Mouse (Mus musculus) Patski (cell line): ENCODE measurements at regions not wholly inside any gene's neighbourhood (a gene's known extent, or its start where the extent isn't known, plus 50 kb on each side); places are given as distances from the start of the nearest gene placed in this dataset.
A peak's percentile ranks its signal among the peaks of the same experiment; 100 is the strongest.

Source experiments
- ATAC-seq: fragments of 100-300 bp; one replicate; pipeline ENCODE4 v1.8.0; 2021
- CTCF ChIA-PET: fragments of 350-600 bp; sonication (Branson Sonifier 250); formaldehyde crosslinking; loops from one replicate; lab custom pipeline; 2022; ENCODE audit warnings: inconsistent platforms; lab: Charles Lee
- POLR2A ChIA-PET: fragments of 350-600 bp; sonication (Branson Sonifier 250); formaldehyde crosslinking; loops from one replicate; lab custom pipeline; 2022; ENCODE audit warnings: antibody characterized with exemption, inconsistent platforms; lab: Charles Lee
- DNase-seq: peaks from one replicate; pipeline ENCODE4 v3.0.0-alpha.2; 2011; ENCODE audit warnings: low read depth, low spot score
- H3K27me3 ChIP-seq: fragments of 371-371 bp; one replicate; pipeline ENCODE4 v1.5.1; 2021
- CTCF ChIP-seq: fragments of 100-300 bp; IDR thresholded peaks from one replicate; pipeline ENCODE4 v1.5.1; 2021
- in situ Hi-C: fragments of 300-500 bp; cut with MboI; formaldehyde crosslinking; loops from 3 replicates; pipeline ENCODE4 v1.11.1; 2018; ENCODE audit warnings: low pct_unique_long_range_greater_than_20kb, mixed read lengths

GRCm38 (mm10) chr1:81637357-81637756 lies 560.6 kb downstream of the Nyap2 start:
- DNase-seq (peak; percentile 30), ATAC-seq (peak; percentile 60)
- TF ChIP-seq CTCF: no peak
- ChIA-PET POLR2A (no interaction called here), CTCF (interaction anchor here (1.6 kb wide), 1 partner anchor 104 kb away, joined by 3 read pairs; no protein-coding TSS in a partner anchor)
- no peaks in the 10 kb centered on the region for H3K27me3 ChIP-seq
- in situ Hi-C loops: no loop called here

GRCm38 (mm10) chr1:81652990-81653717 lies 576.4 kb downstream of the Nyap2 start:
- ChIA-PET POLR2A (no interaction called here), CTCF (interaction anchor here (1.1 kb wide), 1 partner anchor 10 kb away, joined by 4 read pairs; no protein-coding TSS in a partner anchor)
- TF ChIP-seq CTCF: no peak
- DNase-seq (no peak), ATAC-seq (no peak)
- H3K27me3 ChIP-seq: no peaks in the 10 kb centered on the region
- in situ Hi-C loops: no loop called here

GRCm38 (mm10) chr1:81661245-81661644 lies 571.7 kb upstream of the Gm9747 start:
- no peaks in the 10 kb centered on the region for H3K27me3 ChIP-seq
- POLR2A ChIA-PET: interaction anchor here (0.6 kb wide), 1 partner anchor 123 kb away, joined by 6 read pairs; no protein-coding TSS in a partner anchor
- no peak for ATAC-seq
- DNase-seq: no peak
- no peak for TF ChIP-seq CTCF
- in situ Hi-C loops: no loop called here
- CTCF ChIA-PET: interaction anchor here (1.0 kb wide), 1 partner anchor 10 kb away, joined by 3 read pairs; no protein-coding TSS in a partner anchor

GRCm38 (mm10) chr1:81671142-81671541 lies 561.8 kb upstream of the Gm9747 start:
- DNase-seq: peak; percentile 43
- TF ChIP-seq CTCF: no peak
- no peak for ATAC-seq
- ChIA-PET CTCF (no interaction called here), POLR2A (interaction anchor here (1.1 kb wide), 1 partner anchor 38 kb away, joined by 3 read pairs; no protein-coding TSS in a partner anchor)
- no peaks in the 10 kb centered on the region for H3K27me3 ChIP-seq
- in situ Hi-C loops: no loop called here

- DNase-seq: no peak
- ChIA-PET POLR2A (interaction anchor here (1.1 kb wide), 1 partner anchor 39 kb away, joined by 3 read pairs; no protein-coding TSS in a partner anchor), CTCF (no interaction called here)
- in situ Hi-C loops: no loop called here
- no peak for TF ChIP-seq CTCF
- no peaks in the 10 kb centered on the region for H3K27me3 ChIP-seq
- ATAC-seq: no peak
Observed at GRCm38 (mm10) chr1:81671725-81672124, 561.2 kb upstream of the Gm9747 start.

GRCm38 (mm10) chr1:81675576-81676342 lies 557.2 kb upstream of the Gm9747 start:
- no peak for ATAC-seq
- DNase-seq: no peak
- ChIA-PET POLR2A (interaction anchor here (0.6 kb wide), 1 partner anchor 713 kb away, joined by 3 read pairs; no protein-coding TSS in a partner anchor), CTCF (no interaction called here)
- in situ Hi-C loops: no loop called here
- no peaks in the 10 kb centered on the region for H3K27me3 ChIP-seq
- no peak for TF ChIP-seq CTCF

- DNase-seq (no peak), ATAC-seq (no peak)
- ChIA-PET CTCF (no interaction called here), POLR2A (interaction anchor here (0.6 kb wide), 1 partner anchor 13 kb away, joined by 3 read pairs; no protein-coding TSS in a partner anchor)
- in situ Hi-C loops: no loop called here
- H3K27me3 ChIP-seq: no peaks in the 10 kb centered on the region
- TF ChIP-seq CTCF: no peak
Observed at GRCm38 (mm10) chr1:81677768-81678400, 555.0 kb upstream of the Gm9747 start.

- H3K27me3 ChIP-seq: no peaks in the 10 kb centered on the region
- no peak for TF ChIP-seq CTCF
- ATAC-seq (no peak), DNase-seq (no peak)
- POLR2A ChIA-PET: no interaction called here
- CTCF ChIA-PET: no interaction called here
- in situ Hi-C loops: no loop called here
Observed at GRCm38 (mm10) chr1:81696129-81696528, 536.8 kb upstream of the Gm9747 start.

- TF ChIP-seq CTCF: no peak
- DNase-seq: no peak
- in situ Hi-C loops: no loop called here
- ATAC-seq: no peak
- CTCF ChIA-PET: interaction anchor here (1.8 kb wide), 1 partner anchor 10 kb away, joined by 5 read pairs; no protein-coding TSS in a partner anchor
- POLR2A ChIA-PET: no interaction called here
- no peaks in the 10 kb centered on the region for H3K27me3 ChIP-seq
Observed at GRCm38 (mm10) chr1:81709169-81709568, 523.7 kb upstream of the Gm9747 start.

GRCm38 (mm10) chr1:81717091-81717490 lies 515.8 kb upstream of the Gm9747 start:
- ATAC-seq (no peak), DNase-seq (no peak)
- H3K27me3 ChIP-seq: no peaks in the 10 kb centered on the region
- POLR2A ChIA-PET: no interaction called here
- in situ Hi-C loops: no loop called here
- no peak for TF ChIP-seq CTCF
- CTCF ChIA-PET: interaction anchor here (1.1 kb wide), 2 partner anchors 8 to 88 kb away, joined by 3 read pairs; no protein-coding TSS in a partner anchor
